Mouse (Mus musculus) midbrain, embryonic 12.5 days (tissue): ENCODE data around the gene Sod1. TPM values are rescaled to one million over a fixed set of nuclear protein-coding genes. Genes with fewer than 3 reads are reported as not detected.

ENCODE experiments used
- ATAC-seq: fragments of 200-750 bp; cut with Nextera tagmentation; 2 replicates; pipeline ENCODE4 v1.8.0; 2017; ENCODE audit warnings: low read depth, moderate TSS enrichment, moderate library complexity; ENCODE audit not compliant: low FRiP score
- H3K27ac ChIP-seq: fragments of 300-500 bp; sonication (generic); replicated peaks from 2 replicates; pipeline ENCODE4 v1.5.1; 2016; ENCODE audit warnings: mild to moderate bottlenecking
- H3K27me3 ChIP-seq: fragments of 300-500 bp; sonication (generic); 2 replicates; pipeline ENCODE4 v1.6.1; 2016; ENCODE audit warnings: mild to moderate bottlenecking
- H3K36me3 ChIP-seq: fragments of 300-500 bp; sonication (generic); 2 replicates; pipeline ENCODE4 v1.6.1; 2016
- H3K4me1 ChIP-seq: fragments of 300-500 bp; sonication (generic); 2 replicates; pipeline ENCODE4 v1.6.1; 2016
- H3K4me2 ChIP-seq: fragments of 300-500 bp; sonication (generic); replicated peaks from 2 replicates; pipeline ENCODE4 v1.6.1; 2016; ENCODE audit warnings: mild to moderate bottlenecking, moderate library complexity
- H3K4me3 ChIP-seq: fragments of 300-500 bp; sonication (generic); 2 replicates; pipeline ENCODE4 v1.5.1; 2016; ENCODE audit warnings: mild to moderate bottlenecking
- H3K9ac ChIP-seq: fragments of 300-500 bp; sonication (generic); replicated peaks from 2 replicates; pipeline ENCODE4 v1.6.1; 2016; ENCODE audit warnings: mild to moderate bottlenecking, moderate library complexity
- H3K9me3 ChIP-seq: fragments of 300-500 bp; sonication (generic); 2 replicates; pipeline ENCODE4 v1.6.1; 2016; ENCODE audit warnings: mild to moderate bottlenecking
- WGBS: fragments of 180-500 bp; shearing (Covaris S2); methylation state at CpG from one replicate; pipeline ENCODE4 v1.1.7; 2016; 5-methylcytosine and 5-hydroxymethylcytosine counted together
- polyA plus RNA-seq: library from polyadenylated mRNA; unstranded; fragments of >200 nt; fragmentation: Nextera tagmentation; extraction: Ambion mirVana; gene quantifications from 2 replicates; pipeline ENCODE4 v1.2.1, GENCODE M21; 2016

Sod1 gene
- polyA plus RNA-seq, 1 experiment from 2014 or later, result 759 TPM

DNA sequence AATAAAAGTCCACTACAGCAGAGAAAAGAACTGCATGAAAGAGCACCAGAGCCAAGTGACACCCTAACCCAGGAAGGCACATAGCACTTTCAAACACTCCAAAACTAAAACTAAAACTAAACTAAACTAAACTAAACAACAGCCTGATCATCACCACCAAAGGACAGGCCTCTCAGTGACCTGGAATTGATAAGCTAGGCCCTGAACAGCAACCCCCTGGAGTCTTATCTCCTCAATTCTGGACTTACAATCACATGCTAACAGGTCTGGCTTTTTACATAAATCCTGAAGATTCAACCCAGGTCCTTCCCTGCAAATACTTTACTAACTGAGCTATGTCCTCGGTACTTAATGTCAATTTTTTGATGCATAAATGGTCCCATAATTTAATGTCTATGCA is 44.6 kb downstream of the Sod1 start:
- Histone ChIP-seq H3K27ac (no peak overlapping the region), H3K27me3 (no peaks in the 10 kb centered on the region), H3K9me3 (no peaks in the 10 kb centered on the region), H3K9ac (no peak overlapping the region), H3K4me3 (no peak overlapping the region), H3K4me2 (no peak overlapping the region), H3K36me3 (peaks cover 16% of the 10 kb centered on the region), H3K4me1 (peaks cover 3% of the 10 kb centered on the region; the same call in 1 of the 2 replicates)
- WGBS, result 89% methylated on average over 1 of the region's 1 CpGs
- ATAC-seq, result no peak

DNA sequence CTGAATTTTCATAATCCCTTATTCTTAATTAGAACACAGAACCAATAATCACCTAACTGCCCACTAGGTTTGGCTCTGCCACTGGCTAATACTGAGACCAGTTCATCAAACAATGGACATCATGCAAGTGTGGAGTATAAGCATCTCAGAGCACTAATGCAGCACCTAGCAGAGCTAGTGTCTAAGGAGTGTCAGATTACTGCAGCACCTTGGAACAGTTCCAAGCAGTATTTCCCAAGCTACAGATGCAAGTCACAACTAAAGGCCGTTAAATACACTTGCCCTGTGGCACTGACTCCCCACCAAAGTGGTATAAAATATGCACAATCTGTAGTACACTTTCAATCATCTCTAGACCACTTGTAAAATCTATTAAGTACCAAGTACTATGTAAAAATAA is 46.0 kb downstream of the Sod1 start:
- H3K36me3 ChIP-seq, result peaks cover 3% of the 10 kb centered on the region; the same call in 1 of the 2 replicates
- WGBS, result 49% methylated on average over 1 of the region's 1 CpGs
- H3K4me1 ChIP-seq, result peaks cover 3% of the 10 kb centered on the region; the same call in 1 of the 2 replicates
- H3K4me2 ChIP-seq, result no peak overlapping the region
- H3K9ac ChIP-seq, result no peak overlapping the region
- no peaks in the 10 kb centered on the region for H3K27me3 ChIP-seq
- H3K27ac ChIP-seq, result no peak overlapping the region
- no peak overlapping the region for H3K4me3 ChIP-seq
- H3K9me3 ChIP-seq, result no peaks in the 10 kb centered on the region
- no peak for ATAC-seq

DNA sequence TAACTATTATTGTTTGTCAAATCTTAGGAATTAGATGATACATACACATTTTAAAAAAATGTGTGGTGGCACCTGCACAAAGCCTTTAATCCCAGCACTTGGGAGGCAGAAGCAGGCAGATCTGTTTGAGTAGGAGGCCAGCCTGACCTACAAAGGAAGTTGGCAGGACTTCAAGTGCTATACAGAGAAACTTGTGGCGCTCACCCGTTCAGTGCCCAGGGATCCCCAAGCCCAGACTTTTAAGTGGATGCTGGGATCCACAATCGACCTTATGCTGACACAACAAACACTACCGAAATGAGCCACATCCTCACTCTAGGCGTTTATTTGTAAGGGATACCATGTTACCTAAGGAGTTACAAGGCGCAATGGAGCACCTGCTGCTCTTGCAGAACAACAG is 55.0 kb downstream of the Sod1 start:
- WGBS, result 93% methylated on average over 6 of the region's 6 CpGs
- no peaks in the 10 kb centered on the region for H3K9me3 ChIP-seq
- no peak overlapping the region for H3K4me2 ChIP-seq
- peaks cover 13% of the 10 kb centered on the region for H3K4me1 ChIP-seq
- ATAC-seq, result no peak
- H3K4me3 ChIP-seq, result no peak overlapping the region
- no peak overlapping the region for H3K9ac ChIP-seq
- H3K27ac ChIP-seq, result no peak overlapping the region
- H3K36me3 ChIP-seq, result no peaks in the 10 kb centered on the region
- no peaks in the 10 kb centered on the region for H3K27me3 ChIP-seq

Other genes starting within 250 kb of the Sod1 start
- 21.7 and 23.8 TPM in 2 replicates for gene Tiam1, start 77.0 kb upstream of the Sod1 start, polyA plus RNA-seq
- 39.8 and 43.8 TPM in 2 replicates for gene Scaf4, start 63.7 kb downstream of the Sod1 start, polyA plus RNA-seq
- gene Hunk, start 165.3 kb downstream of the Sod1 start, polyA plus RNA-seq, result 15.0 and 15.7 TPM in 2 replicates